Mouse (Mus musculus) thymus, postnatal 25 days (tissue): ENCODE measurements around the gene Gtf2a2.

Experiments used
- DNase-seq: peaks from one replicate; pipeline ENCODE4 v3.0.0; 2022

The Gtf2a2 gene

GRCm38 (mm10) chr9:70069961-70070435 lies 57.6 kb downstream of the Gtf2a2 start:
- DNase-seq, result no peak

DNA sequence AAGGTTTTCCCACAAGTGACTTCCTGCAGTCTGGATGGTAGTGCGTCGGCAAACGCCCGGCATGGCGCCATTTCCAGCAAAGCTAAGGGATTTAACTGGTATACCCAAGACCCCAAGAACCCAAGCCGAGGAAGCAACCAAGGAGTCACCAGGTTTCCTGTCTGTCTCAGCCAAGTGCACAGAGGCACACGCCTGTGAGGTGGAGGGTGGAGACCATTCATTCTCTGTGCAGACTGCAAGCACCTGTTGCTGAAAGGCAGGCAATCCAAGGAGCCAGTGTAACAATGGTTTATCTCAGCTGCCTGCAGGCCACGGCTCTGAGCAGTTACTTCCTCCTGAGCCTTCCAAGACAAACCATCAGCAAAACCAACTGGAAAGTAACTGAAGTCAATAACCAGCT lies 60.0 kb downstream of the Gtf2a2 start:
- peak; percentile 58 for DNase-seq
